Mouse (Mus musculus) brain, embryonic 14.5 days (tissue): ENCODE data around the gene Vegfa. TPM values are rescaled to one million over a fixed set of nuclear protein-coding genes. Genes with fewer than 3 reads are reported as not detected.
A peak's percentile ranks its signal among the peaks of the same experiment; 100 is the strongest.

Experiments
- DNase-seq: peaks from one replicate; pipeline ENCODE4 v3.0.0-alpha.2; 2011; ENCODE audit warnings: low read depth
- CTCF ChIP-seq: fragments of 200-500 bp; IDR thresholded peaks from 2 replicates; pipeline ENCODE4 v1.5.1; 2012; ENCODE audit warnings: inconsistent platforms, mild to moderate bottlenecking, moderate library complexity, borderline replicate concordance; ENCODE audit not compliant: insufficient read depth, insufficient read length; ENCODE audit errors: extremely low read depth
- POLR2A ChIP-seq: fragments of 200-500 bp; IDR thresholded peaks from 2 replicates; pipeline ENCODE4 v1.6.1; 2012; ENCODE audit warnings: mild to moderate bottlenecking, inconsistent platforms, borderline replicate concordance; ENCODE audit not compliant: poor library complexity, insufficient read depth, insufficient read length, severe bottlenecking; ENCODE audit errors: extremely low read depth
- polyA plus RNA-seq: library from polyadenylated mRNA; depleted of rRNA; stranded (reverse); fragments of >200 nt; gene quantifications from 2 replicates; pipeline ENCODE4 v1.2.3, GENCODE M21; 2012; rRNA removed

Vegfa gene
- 168 and 204 TPM in 2 replicates for polyA plus RNA-seq

DNA sequence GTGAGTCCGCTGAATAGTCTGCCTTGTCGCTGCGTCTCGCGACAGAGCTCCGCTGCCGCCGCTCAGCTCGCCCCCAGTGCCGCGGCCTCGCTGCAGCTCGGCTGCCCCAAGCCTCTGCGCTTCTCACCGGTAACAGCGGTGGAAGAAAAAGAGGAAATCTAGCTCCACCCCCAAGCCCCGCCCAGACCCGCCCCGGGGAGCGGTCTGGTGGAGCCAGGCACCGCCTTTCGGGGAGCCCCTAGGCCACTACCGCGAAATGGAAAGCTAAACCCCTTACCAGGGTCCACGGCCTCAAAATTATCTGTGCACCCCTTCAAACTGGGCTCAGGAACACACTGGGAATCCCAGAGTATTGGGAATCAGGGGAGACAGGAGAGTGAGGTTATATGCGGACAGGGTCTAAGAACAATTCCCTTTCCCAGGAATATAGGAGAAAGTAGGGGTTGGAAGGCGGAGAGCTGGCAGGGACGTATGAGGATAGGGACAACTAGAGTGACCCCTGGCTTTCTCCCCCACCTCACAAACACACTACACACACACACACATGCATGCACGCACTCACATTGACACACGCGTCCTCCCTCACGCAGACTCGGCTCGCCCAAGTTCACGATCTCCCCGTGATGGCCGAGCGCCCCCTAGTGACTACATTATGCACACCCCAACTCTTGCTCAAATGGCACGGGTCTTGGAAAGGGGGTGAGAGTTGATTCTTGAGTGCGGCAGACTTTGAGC, at the start of gene Vegfa:
Gene Vegfa, minus strand, starts transcription at position 113 of the 735 bp plus-strand sequence.
- DNase-seq = peak; percentile 96
- TF ChIP-seq POLR2A = peak; percentile 100
- TF ChIP-seq CTCF = peak; percentile 98

DNA sequence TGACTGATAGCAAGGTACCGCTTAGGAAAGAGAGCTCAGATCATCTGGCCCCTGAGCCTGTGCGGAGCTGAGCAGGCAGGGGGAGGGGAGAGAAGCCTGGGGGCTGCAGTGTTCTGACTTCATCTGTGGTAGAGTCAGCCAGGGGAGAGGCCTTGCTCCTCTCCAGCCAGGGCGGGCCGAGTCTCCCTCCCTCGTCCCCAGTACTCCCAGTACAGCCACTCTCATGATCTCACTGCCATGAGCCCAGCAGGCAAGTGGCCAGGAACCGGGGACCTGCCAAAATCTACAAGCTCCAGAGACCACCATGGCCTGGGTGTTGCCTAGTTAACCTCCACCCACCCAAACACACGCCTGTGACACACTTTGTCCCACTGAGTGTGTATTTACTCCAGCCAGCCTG, 49.5 kb upstream of the Vegfa start:
- TF ChIP-seq CTCF (no peak), POLR2A (no peak)
- no peak for DNase-seq

DNA sequence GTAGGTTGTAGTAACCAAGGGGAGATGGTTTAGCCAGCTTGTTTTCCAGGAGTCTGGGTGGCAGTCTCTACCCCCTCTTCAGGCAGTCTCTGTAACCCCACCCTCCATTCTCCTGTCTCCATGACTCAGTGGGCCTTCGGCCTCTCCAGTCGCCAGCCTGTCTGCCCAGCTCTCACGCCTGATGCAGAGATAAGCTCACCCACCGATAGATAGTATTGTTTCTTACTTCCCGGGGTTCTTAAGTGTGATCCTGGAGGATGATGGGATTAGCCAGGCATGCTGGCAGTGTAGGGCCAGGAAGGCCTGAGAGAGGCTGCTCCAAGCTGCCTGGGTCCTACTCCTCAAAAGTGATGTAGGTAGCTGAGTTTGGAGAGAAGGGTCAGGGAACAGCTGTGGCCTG, 48.9 kb upstream of the Vegfa start:
- TF ChIP-seq POLR2A (no peak), CTCF (no peak)

DNA sequence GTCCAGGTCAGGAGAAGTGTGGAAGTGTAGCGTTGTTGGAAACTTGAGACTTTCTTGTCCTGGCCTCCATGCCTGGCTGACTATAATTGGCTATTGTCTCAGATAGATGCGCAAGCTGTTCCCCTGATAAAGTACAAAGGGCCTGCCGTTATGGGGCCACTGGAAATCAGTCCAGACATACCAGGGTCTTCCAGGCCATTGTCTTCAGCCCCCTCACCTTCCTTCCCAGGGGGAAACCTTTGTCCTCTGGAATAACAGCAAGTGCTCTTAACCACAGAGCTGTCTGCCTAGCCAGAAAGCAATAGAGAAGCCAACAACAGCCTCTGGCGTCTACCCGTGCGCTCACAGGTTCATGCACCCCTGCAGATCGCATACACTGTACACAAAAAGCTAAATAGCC, 48.2 kb upstream of the Vegfa start:
- TF ChIP-seq POLR2A = no peak
- DNase-seq = no peak

More for the DNA sequence above, 48.9 kb upstream of the Vegfa start:
- no peak for DNase-seq

DNA sequence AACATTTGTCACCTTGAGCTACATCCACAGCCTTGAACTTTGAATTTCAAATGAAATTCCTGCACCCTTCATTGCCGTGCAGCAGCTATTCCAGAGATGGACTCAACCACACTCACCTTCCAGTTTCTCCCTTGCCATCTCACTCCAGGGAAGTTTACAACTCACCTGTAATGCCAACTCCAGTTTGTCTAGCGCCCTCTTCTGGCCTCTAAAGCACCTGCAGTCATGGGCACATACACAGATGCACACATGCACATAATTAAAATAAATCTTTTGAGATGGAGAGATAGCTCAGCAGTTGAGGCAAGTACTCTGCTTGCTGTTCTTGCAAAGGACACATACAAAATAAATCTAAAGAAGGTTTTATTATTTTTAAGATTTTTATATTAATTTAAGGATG, 46.9 kb upstream of the Vegfa start:
- TF ChIP-seq CTCF = peak; percentile 17; the same call in 1 of the 2 replicates
- no peak for TF ChIP-seq POLR2A
- no peak for DNase-seq

DNA sequence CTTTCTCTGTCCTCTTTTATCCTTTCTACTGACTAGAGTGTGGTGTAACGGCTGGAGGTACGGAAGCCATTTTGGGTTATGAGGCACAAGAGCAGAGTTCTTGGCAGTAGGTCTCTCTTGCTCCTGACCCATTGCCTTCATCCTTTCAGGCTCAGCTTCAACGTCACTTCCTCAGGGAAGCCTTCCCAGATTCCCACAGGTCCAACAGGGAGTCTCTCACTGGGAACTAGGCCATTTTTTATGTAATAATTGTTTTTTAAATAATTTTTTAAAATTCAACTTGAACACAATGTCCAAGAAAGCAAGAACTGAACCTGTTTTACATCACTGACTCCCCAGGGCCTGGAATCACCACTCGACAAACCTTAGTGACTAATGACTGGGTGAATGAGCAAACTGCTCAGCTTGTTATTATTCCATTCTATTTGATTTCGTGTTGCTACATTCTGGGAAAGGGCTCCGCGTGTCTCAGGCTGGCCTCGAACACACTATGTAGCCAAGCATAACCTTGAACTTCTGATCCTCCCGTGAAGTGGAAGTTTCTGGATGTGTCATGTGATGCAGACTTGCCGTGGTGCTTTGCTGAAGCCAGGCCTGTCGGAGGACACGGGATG, 45.9 kb upstream of the Vegfa start:
- TF ChIP-seq POLR2A = no peak
- TF ChIP-seq CTCF = no peak
- no peak for DNase-seq

DNA sequence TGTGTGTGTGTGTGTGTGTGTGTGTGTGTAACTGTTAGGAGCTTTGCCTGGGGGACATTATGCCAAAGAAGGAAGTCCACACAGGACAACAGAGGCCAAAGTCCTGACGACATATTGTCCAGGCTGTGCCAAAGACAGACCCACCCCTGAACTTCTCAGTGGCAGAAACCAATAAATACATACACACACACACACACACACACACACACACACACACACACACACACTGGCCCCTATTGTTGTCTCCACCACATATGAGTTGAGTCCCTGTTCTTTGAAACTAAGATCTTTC, 44.0 kb upstream of the Vegfa start:
- no peak for DNase-seq
- TF ChIP-seq POLR2A (no peak), CTCF (no peak)

DNA sequence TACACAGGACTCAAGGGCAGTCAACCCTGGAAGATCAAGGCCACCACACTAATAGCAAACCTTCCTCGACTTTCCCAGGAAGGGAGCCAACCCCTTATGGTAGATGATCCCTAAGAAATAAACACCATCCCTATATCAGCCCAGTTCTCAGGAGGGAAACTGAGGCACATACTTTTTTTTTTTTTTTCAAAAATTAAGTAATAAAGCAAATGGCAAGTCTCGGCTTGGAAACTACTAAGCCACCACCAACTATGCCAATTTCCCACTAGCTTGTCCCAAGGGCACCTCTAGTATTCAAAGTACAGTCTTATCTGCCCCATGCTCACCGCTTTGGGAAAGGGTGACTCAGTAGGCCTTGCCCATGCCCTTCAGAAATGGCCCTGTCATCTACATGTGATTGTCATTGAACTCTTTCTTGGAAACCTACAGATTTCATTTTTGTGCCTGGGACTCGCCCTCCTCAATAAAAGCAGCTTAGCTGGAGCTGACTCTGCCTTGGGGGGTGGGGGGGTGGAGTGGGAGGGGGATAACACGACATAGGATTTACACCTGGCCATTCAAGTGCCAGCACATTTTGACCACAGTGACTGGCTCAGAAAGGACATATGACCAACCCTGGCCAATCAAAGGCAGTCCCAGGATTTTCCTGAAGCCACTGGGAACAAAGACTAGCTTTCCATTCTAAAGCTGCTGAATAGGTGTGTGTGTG, 43.5 kb upstream of the Vegfa start:
- TF ChIP-seq POLR2A = no peak
- no peak for TF ChIP-seq CTCF
- peak; percentile 22 for DNase-seq

DNA sequence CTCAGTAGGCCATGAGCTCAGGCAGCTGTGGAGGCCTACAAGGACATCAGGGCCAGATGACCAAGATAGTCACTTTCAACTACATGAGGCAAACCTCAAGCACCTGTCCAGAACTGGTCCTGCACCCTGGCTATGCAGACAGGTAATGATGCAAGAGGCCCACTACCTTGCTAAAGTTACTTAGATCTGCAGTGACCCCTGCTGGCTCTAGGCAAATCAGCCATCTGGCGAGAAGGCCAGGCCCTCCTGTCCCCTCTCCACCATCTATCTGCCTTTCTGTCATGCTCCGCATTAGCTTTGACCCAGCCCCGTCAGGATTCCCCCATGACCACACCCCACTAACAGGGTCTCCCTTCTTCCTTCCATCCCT, 42.9 kb upstream of the Vegfa start:
- DNase-seq = no peak
- peak; percentile 26; the same call in 1 of the 2 replicates for TF ChIP-seq CTCF
- TF ChIP-seq POLR2A = no peak

DNA sequence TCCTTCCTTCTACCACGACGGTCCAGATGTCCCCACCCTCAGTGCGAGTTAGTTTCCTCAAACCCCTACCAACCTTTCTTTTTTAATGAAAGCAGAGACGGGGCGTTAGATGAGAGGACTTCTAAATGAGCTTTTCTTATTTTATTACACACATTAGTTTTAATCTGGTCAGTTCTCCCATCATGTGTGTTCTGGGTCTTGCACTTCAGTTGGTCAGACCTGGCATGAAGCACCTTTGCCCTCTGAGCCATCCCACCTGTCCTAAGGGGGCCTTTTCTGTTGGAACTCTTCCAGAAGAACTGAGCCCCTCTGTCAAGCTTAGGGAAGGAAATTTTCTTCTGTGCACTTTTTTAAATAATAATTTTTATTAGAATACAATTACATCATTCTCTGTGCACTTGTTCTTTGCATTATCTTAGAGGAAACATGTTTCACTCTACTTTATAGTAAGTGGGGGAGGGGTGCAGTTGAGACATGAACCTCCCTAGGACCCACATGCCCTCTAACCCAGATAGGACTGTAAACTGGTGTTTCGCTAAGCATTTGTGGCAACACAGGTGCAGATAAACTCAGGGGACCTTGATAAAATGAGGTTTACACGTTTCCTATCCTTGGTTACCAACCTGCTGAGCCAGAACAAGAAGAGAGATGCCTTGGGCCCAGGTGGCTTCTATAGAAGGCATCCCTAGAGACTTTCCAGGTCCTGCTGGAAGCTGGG, 42.4 kb upstream of the Vegfa start:
- TF ChIP-seq POLR2A (no peak), CTCF (no peak)
- DNase-seq = no peak

DNA sequence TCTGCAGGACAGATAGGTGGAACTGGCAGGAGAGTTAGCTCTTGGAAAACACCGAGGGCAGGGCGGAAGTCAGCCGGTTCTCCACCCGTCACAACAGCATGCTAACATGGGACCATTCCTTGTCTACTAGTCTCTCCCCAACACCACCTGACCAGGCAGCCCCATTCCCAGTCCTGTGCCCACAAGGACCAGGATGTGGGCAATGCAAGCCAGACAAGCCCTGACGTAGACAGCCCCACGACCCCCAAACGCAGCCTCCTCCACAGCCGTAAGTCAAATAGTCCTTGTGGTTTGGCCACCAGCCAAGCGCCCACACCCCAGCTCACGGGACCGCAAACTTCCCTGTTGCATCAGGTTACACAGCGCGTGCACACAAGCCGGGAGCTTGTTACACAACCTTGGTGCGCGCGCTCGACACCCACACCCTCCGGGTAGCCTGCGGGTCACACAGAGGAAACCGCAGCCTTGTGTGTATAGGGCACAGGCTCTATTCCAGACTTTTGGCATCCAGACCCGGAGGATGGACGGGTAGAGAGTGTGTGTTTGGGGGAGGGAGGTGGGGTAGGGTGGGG, 41.6 kb upstream of the Vegfa start:
- TF ChIP-seq CTCF = no peak
- peak; percentile 41 for DNase-seq
